Mouse (Mus musculus) small intestine, adult 10 weeks (tissue): Measurements from ENCODE around the gene Traf6. TPM values are rescaled to one million over a fixed set of nuclear protein-coding genes. Genes with fewer than 3 reads are reported as not detected.

Source experiments
- polyA plus RNA-seq: library from polyadenylated mRNA; stranded (reverse); fragments of 350-450 nt; fragmentation: Illumina TruSeq; extraction: RNeasy Lipid Tissue Mini Kit (QIAGEN cat#74804); gene quantifications from one replicate; pipeline ENCODE4 v1.2.3, GENCODE M21; 2014; ENCODE audit warnings: low replicate concordance

Traf6 gene
- 20.4 TPM for polyA plus RNA-seq

DNA sequence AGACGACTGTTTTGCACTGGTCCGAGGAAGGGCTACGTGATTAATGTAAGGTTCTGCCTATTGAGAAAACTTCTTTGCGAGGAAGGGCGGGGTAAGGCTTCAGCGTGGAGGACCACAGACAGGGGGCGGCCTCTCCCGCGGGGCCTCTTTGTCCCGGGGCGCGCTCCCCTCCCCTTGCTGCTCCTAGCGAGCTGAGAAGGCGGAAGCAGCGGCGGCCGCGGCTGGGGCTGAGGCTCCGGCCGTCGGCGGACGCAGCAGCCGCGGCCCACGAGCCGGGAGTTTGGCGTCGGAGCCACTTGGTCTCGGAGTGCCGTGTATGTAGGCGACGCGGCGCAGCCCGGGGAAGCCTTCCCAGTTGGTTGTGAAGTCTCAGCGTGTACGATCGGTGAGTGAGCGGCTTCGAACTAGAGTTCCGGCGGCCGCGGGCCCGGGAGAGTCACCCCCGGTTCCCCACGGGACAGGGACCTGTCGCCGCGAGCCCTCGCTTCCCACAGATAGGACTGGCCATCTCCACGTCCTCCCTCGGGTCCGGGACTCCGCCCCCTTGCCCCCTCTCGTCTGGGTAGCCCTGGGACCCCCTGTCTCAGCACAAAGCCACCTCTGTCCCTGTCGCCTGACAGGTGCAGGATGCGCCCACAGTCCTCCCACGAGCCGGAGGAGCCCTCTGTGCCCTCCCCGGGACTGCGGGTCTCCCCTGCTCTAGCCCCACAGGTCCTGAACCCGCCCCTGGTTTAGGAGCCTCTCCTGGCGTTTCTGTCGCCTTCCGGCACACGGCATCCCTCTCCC, at the start of gene Traf6:
Traf6 (plus strand) TSS at position 194 of the 786 bp plus-strand sequence.

DNA sequence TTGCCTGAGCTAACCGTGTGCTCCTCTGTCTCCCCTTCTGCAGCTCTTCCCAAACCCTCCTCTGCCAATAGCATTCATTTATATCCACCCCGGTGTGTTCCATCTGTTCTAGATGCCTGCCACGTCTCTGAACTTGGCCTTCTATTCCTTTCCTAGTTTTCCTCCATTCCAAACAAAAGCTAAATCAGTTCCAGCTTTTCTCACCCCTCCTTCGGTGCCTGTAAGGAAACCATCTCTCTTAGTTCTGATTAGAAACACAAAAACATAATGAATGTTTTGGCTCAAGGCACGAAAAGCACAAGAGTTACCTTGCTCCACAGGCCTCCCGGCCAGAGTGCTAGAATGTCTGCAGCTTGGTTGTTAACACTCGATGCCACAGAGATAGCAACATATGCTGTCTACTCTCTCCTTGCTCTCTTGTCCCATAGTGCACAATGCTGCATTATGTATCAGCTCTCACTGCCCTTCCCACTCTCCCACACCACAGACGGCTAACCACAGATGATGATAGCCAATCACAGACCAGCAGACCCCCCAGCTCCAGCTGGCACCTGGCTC, 29.0 kb upstream of the Traf6 start, which contains the start of the genes Rag1 and B230118H07Rik:
Rag1 (minus strand) TSS at position 388 of the 558 bp plus-strand sequence.
B230118H07Rik (minus strand) TSS at position 419 of the 558 bp plus-strand sequence.

Other genes starting within 250 kb of the Traf6 start
- not detected for gene Rag2, start 53.7 kb upstream of the Traf6 start, polyA plus RNA-seq
- not detected for gene Rag1, start 28.9 kb upstream of the Traf6 start, polyA plus RNA-seq
- gene B230118H07Rik, start 28.9 kb upstream of the Traf6 start, polyA plus RNA-seq, result 38.4 TPM
- 2.5 TPM for gene Prr5l, start 204.6 kb downstream of the Traf6 start, polyA plus RNA-seq
- gene Commd9, start 207.8 kb downstream of the Traf6 start, polyA plus RNA-seq, result 2.1 TPM